Mouse (Mus musculus): ENCODE measurements around the gene Abhd16a.

DNA sequence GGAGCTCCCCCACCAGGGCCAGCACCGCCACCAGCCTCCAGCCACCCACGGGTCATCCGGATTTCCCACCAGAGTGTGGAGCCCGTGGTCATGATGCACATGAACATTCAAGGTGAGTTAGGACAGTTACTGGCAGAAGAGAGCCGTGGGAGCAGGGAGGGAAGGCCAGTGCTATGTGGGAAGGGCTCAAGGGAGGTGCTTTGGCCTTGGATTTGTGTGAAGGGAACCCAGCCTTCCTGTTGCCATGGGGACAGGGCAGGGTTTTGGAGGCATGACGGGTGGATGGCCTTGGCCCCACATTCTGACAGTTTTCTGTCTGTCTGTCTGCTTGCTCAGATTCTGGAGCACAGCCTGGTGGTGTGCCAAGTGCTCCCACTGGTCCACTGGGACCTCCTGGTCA lies 52.9 kb downstream of the Abhd16a start:
- no peak for TF ChIP-seq CTCF (IDR thresholded peaks at IDR 0.05; ENCODE audit: low read depth, low read length)
- no peak for TF ChIP-seq POLR2A (IDR thresholded peaks at IDR 0.05; ENCODE audit: extremely low read depth, insufficient read depth, low read length)

All from liver, adult 2 months (tissue).